Mouse (Mus musculus): ENCODE results near the gene Klhl42. TPM values are rescaled to one million over a fixed set of nuclear protein-coding genes. Genes with fewer than 3 reads are reported as not detected.

The Klhl42 gene
- polyA plus RNA-seq, 1 experiment from 2014 or later, result 6.8 TPM

GRCm38 (mm10) chr6:147117764-147118163 lies 26.6 kb downstream of the Klhl42 start:
- Histone ChIP-seq H3K36me3 (ENCODE audit: control insufficient read depth, insufficient read depth, low read length) (0 out of 2 replicates have a peak, but pooled peaks cover 2% of the 10 kb centered on the region), H3K27me3 (replicated peaks; ENCODE audit: control insufficient read depth, insufficient read depth, low read length) (no peaks in the 10 kb centered on the region), H3K9ac (ENCODE audit: low read depth, low read length) (no peak overlapping the region), H3K4me2 (no peak overlapping the region), H3K4me3 (ENCODE audit: low read depth, low read length) (no peak overlapping the region), H3K9me3 (ENCODE audit: control insufficient read depth, low read length) (no peaks in the 10 kb centered on the region), H3K4me1 (replicated peaks; ENCODE audit: control insufficient read depth, insufficient read depth, low read length) (no peaks in the 10 kb centered on the region), H3K27ac (ENCODE audit: low read depth, low read length) (no peak overlapping the region)
- WGBS, result 88% methylated on average over 7 of the region's 7 CpGs
- DNase-seq (ENCODE audit: low spot score), result no peak
- no peak for ATAC-seq (replicated peaks; ENCODE audit: low FRiP score)

GRCm38 (mm10) chr6:147118190-147118589 lies 27.0 kb downstream of the Klhl42 start:
- no peaks in the 10 kb centered on the region for H3K4me1 ChIP-seq (replicated peaks; ENCODE audit: control insufficient read depth, insufficient read depth, low read length)
- ATAC-seq (replicated peaks; ENCODE audit: low FRiP score) (no peak), DNase-seq (ENCODE audit: low spot score) (no peak)
- no peak overlapping the region for H3K4me2 ChIP-seq
- H3K27ac ChIP-seq (ENCODE audit: low read depth, low read length), result no peak overlapping the region
- H3K36me3 ChIP-seq (ENCODE audit: control insufficient read depth, insufficient read depth, low read length), result no peaks in the 10 kb centered on the region
- no peaks in the 10 kb centered on the region for H3K9me3 ChIP-seq (ENCODE audit: control insufficient read depth, low read length)
- no peak overlapping the region for H3K9ac ChIP-seq (ENCODE audit: low read depth, low read length)
- H3K27me3 ChIP-seq (replicated peaks; ENCODE audit: control insufficient read depth, insufficient read depth, low read length), result no peaks in the 10 kb centered on the region
- no peak overlapping the region for H3K4me3 ChIP-seq (ENCODE audit: low read depth, low read length)
- 80% methylated on average over 3 of the region's 3 CpGs for WGBS

GRCm38 (mm10) chr6:147121320-147121719 lies 30.1 kb downstream of the Klhl42 start:
- Histone ChIP-seq H3K9ac (ENCODE audit: low read depth, low read length) (no peak overlapping the region), H3K36me3 (ENCODE audit: control insufficient read depth, insufficient read depth, low read length) (no peaks in the 10 kb centered on the region), H3K27ac (ENCODE audit: low read depth, low read length) (no peak overlapping the region), H3K4me2 (no peak overlapping the region), H3K4me3 (ENCODE audit: low read depth, low read length) (no peak overlapping the region), H3K9me3 (ENCODE audit: control insufficient read depth, low read length) (no peaks in the 10 kb centered on the region), H3K27me3 (replicated peaks; ENCODE audit: control insufficient read depth, insufficient read depth, low read length) (no peaks in the 10 kb centered on the region), H3K4me1 (replicated peaks; ENCODE audit: control insufficient read depth, insufficient read depth, low read length) (no peaks in the 10 kb centered on the region)
- DNase-seq (ENCODE audit: low spot score) (no peak), ATAC-seq (replicated peaks; ENCODE audit: low FRiP score) (no peak)
- WGBS, result 47% methylated on average over 6 of the region's 6 CpGs

GRCm38 (mm10) chr6:147127239-147127638 lies 36.1 kb downstream of the Klhl42 start:
- H3K27ac ChIP-seq (ENCODE audit: low read depth, low read length), result no peak overlapping the region
- 86% methylated on average over 10 of the region's 10 CpGs for WGBS
- no peak overlapping the region for H3K4me3 ChIP-seq (ENCODE audit: low read depth, low read length)
- H3K27me3 ChIP-seq (replicated peaks; ENCODE audit: control insufficient read depth, insufficient read depth, low read length), result no peaks in the 10 kb centered on the region
- no peak overlapping the region for H3K9ac ChIP-seq (ENCODE audit: low read depth, low read length)
- no peaks in the 10 kb centered on the region for H3K9me3 ChIP-seq (ENCODE audit: control insufficient read depth, low read length)
- no peak for ATAC-seq (replicated peaks; ENCODE audit: low FRiP score)
- H3K36me3 ChIP-seq (ENCODE audit: control insufficient read depth, insufficient read depth, low read length), result no peaks in the 10 kb centered on the region
- no peaks in the 10 kb centered on the region for H3K4me1 ChIP-seq (replicated peaks; ENCODE audit: control insufficient read depth, insufficient read depth, low read length)
- DNase-seq (ENCODE audit: low spot score), result no peak
- no peak overlapping the region for H3K4me2 ChIP-seq

- Histone ChIP-seq H3K4me3 (ENCODE audit: low read depth, low read length) (no peak overlapping the region), H3K27me3 (replicated peaks; ENCODE audit: control insufficient read depth, insufficient read depth, low read length) (no peaks in the 10 kb centered on the region), H3K4me2 (no peak overlapping the region), H3K4me1 (replicated peaks; ENCODE audit: control insufficient read depth, insufficient read depth, low read length) (no peaks in the 10 kb centered on the region), H3K27ac (ENCODE audit: low read depth, low read length) (no peak overlapping the region), H3K9me3 (ENCODE audit: control insufficient read depth, low read length) (no peaks in the 10 kb centered on the region), H3K9ac (ENCODE audit: low read depth, low read length) (no peak overlapping the region), H3K36me3 (ENCODE audit: control insufficient read depth, insufficient read depth, low read length) (no peaks in the 10 kb centered on the region)
- no peak for ATAC-seq (replicated peaks; ENCODE audit: low FRiP score)
- no peak for DNase-seq (ENCODE audit: low spot score)
- 69% methylated on average over 3 of the region's 3 CpGs for WGBS
Measured at GRCm38 (mm10) chr6:147138260-147138659, 47.1 kb downstream of the Klhl42 start.

- Histone ChIP-seq H3K27ac (ENCODE audit: low read depth, low read length) (no peak overlapping the region), H3K4me3 (ENCODE audit: low read depth, low read length) (no peak overlapping the region), H3K36me3 (ENCODE audit: control insufficient read depth, insufficient read depth, low read length) (no peaks in the 10 kb centered on the region), H3K27me3 (replicated peaks; ENCODE audit: control insufficient read depth, insufficient read depth, low read length) (no peaks in the 10 kb centered on the region), H3K9me3 (ENCODE audit: control insufficient read depth, low read length) (no peaks in the 10 kb centered on the region), H3K4me1 (replicated peaks; ENCODE audit: control insufficient read depth, insufficient read depth, low read length) (no peaks in the 10 kb centered on the region), H3K9ac (ENCODE audit: low read depth, low read length) (no peak overlapping the region), H3K4me2 (no peak overlapping the region)
- DNase-seq (ENCODE audit: low spot score) (no peak), ATAC-seq (replicated peaks; ENCODE audit: low FRiP score) (no peak)
- 92% methylated on average over 7 of the region's 7 CpGs for WGBS
Measured at GRCm38 (mm10) chr6:147140600-147141154, 49.5 kb downstream of the Klhl42 start.

GRCm38 (mm10) chr6:147144664-147145063 lies 53.5 kb downstream of the Klhl42 start:
- 80% methylated on average over 5 of the region's 5 CpGs for WGBS
- Histone ChIP-seq H3K4me2 (no peak overlapping the region), H3K9me3 (ENCODE audit: control insufficient read depth, low read length) (no peaks in the 10 kb centered on the region), H3K4me1 (replicated peaks; ENCODE audit: control insufficient read depth, insufficient read depth, low read length) (no peaks in the 10 kb centered on the region), H3K9ac (ENCODE audit: low read depth, low read length) (no peak overlapping the region), H3K36me3 (ENCODE audit: control insufficient read depth, insufficient read depth, low read length) (no peaks in the 10 kb centered on the region), H3K4me3 (ENCODE audit: low read depth, low read length) (no peak overlapping the region), H3K27me3 (replicated peaks; ENCODE audit: control insufficient read depth, insufficient read depth, low read length) (no peaks in the 10 kb centered on the region), H3K27ac (ENCODE audit: low read depth, low read length) (no peak overlapping the region)
- DNase-seq (ENCODE audit: low spot score) (no peak), ATAC-seq (replicated peaks; ENCODE audit: low FRiP score) (no peak)

- no peaks in the 10 kb centered on the region for H3K9me3 ChIP-seq (ENCODE audit: control insufficient read depth, low read length)
- H3K27ac ChIP-seq (ENCODE audit: low read depth, low read length), result no peak overlapping the region
- ATAC-seq (replicated peaks; ENCODE audit: low FRiP score) (peak; percentile 58; the same call in 1 of the 2 replicates), DNase-seq (ENCODE audit: low spot score) (no peak)
- no peaks in the 10 kb centered on the region for H3K36me3 ChIP-seq (ENCODE audit: control insufficient read depth, insufficient read depth, low read length)
- H3K4me2 ChIP-seq, result no peak overlapping the region
- 43% methylated on average over 2 of the region's 2 CpGs for WGBS
- H3K27me3 ChIP-seq (replicated peaks; ENCODE audit: control insufficient read depth, insufficient read depth, low read length), result no peaks in the 10 kb centered on the region
- H3K9ac ChIP-seq (ENCODE audit: low read depth, low read length), result no peak overlapping the region
- H3K4me3 ChIP-seq (ENCODE audit: low read depth, low read length), result no peak overlapping the region
- no peaks in the 10 kb centered on the region for H3K4me1 ChIP-seq (replicated peaks; ENCODE audit: control insufficient read depth, insufficient read depth, low read length)
Measured at GRCm38 (mm10) chr6:147145277-147145676, 54.1 kb downstream of the Klhl42 start.

GRCm38 (mm10) chr6:147145753-147146152 lies 54.6 kb downstream of the Klhl42 start:
- Histone ChIP-seq H3K9me3 (ENCODE audit: control insufficient read depth, low read length) (no peaks in the 10 kb centered on the region), H3K9ac (ENCODE audit: low read depth, low read length) (no peak overlapping the region), H3K4me1 (replicated peaks; ENCODE audit: control insufficient read depth, insufficient read depth, low read length) (no peaks in the 10 kb centered on the region), H3K27ac (ENCODE audit: low read depth, low read length) (no peak overlapping the region), H3K36me3 (ENCODE audit: control insufficient read depth, insufficient read depth, low read length) (no peaks in the 10 kb centered on the region), H3K4me2 (no peak overlapping the region), H3K27me3 (replicated peaks; ENCODE audit: control insufficient read depth, insufficient read depth, low read length) (no peaks in the 10 kb centered on the region), H3K4me3 (ENCODE audit: low read depth, low read length) (no peak overlapping the region)
- ATAC-seq (replicated peaks; ENCODE audit: low FRiP score) (no peak), DNase-seq (ENCODE audit: low spot score) (no peak)
- WGBS, result 69% methylated on average over 10 of the region's 10 CpGs
